Mouse (Mus musculus): ENCODE results near the gene Ttc39a. TPM values are rescaled to one million over a fixed set of nuclear protein-coding genes. Genes with fewer than 3 reads are reported as not detected.
"Not testable (repeated sequence)": the region's sequence is repeated elsewhere in the genome, so short reads cannot be mapped to it uniquely, and the experiment has no call there.

The Ttc39a gene
- polyA plus RNA-seq (2015; fragmentation: Nextera tagmentation; extraction: Ambion mirVana), result 0.90 and 1.1 TPM in 2 replicates

GRCm38 (mm10) chr4:109406486-109407175 is at the start of gene Ttc39a:
Ttc39a (plus strand) TSS chr4:109406623.
- peaks cover 24% of the 10 kb centered on the region for H3K4me1 ChIP-seq (replicated peaks)
- peak within 1 kb of the TSS; percentile 98 for H3K4me2 ChIP-seq (replicated peaks)
- H3K4me3 ChIP-seq (replicated peaks), result peak within 1 kb of the TSS; percentile 64
- WGBS, result under 1% methylated on average over 21 of the region's 56 CpGs
- peak within 1 kb of the TSS; percentile 78 for H3K9ac ChIP-seq (replicated peaks)
- H3K9me3 ChIP-seq, result no peaks in the 10 kb centered on the region
- peaks cover 8% of the 10 kb centered on the region; the same call in 1 of the 2 replicates for H3K27me3 ChIP-seq
- ATAC-seq, result peak; percentile 78
- 0 out of 2 replicates have a peak within 1 kb of the TSS, but pooled peaks have one; percentile 10 for H3K27ac ChIP-seq
- no peaks in the 10 kb centered on the region for H3K36me3 ChIP-seq

GRCm38 (mm10) chr4:109378107-109378506 is 28.3 kb upstream of the Ttc39a start:
- H3K4me2 ChIP-seq (replicated peaks), result no peak overlapping the region
- H3K36me3 ChIP-seq, result peaks cover 66% of the 10 kb centered on the region
- no peak overlapping the region for H3K9ac ChIP-seq (replicated peaks)
- H3K4me3 ChIP-seq (replicated peaks), result no peak overlapping the region
- H3K27ac ChIP-seq, result no peak overlapping the region
- no peak for ATAC-seq
- WGBS, result 91% methylated on average over 1 of the region's 1 CpGs
- no peaks in the 10 kb centered on the region for H3K9me3 ChIP-seq
- H3K27me3 ChIP-seq, result no peaks in the 10 kb centered on the region
- H3K4me1 ChIP-seq (replicated peaks), result no peaks in the 10 kb centered on the region

GRCm38 (mm10) chr4:109382457-109382856 is 24.0 kb upstream of the Ttc39a start:
- Histone ChIP-seq H3K27ac (no peak overlapping the region), H3K27me3 (no peaks in the 10 kb centered on the region), H3K36me3 (peaks cover 33% of the 10 kb centered on the region), H3K4me2 (replicated peaks) (no peak overlapping the region), H3K4me1 (replicated peaks) (0 out of 2 replicates have a peak, but pooled peaks cover 5% of the 10 kb centered on the region), H3K9ac (replicated peaks) (no peak overlapping the region), H3K4me3 (replicated peaks) (no peak overlapping the region), H3K9me3 (no peaks in the 10 kb centered on the region)
- no peak for ATAC-seq
- WGBS, result 67% methylated on average over 2 of the region's 2 CpGs

- no peak overlapping the region for H3K9ac ChIP-seq (replicated peaks)
Measured at GRCm38 (mm10) chr4:109385599-109385998, 20.8 kb upstream of the Ttc39a start.

GRCm38 (mm10) chr4:109393229-109393779 is 13.1 kb upstream of the Ttc39a start:
- 88% methylated on average over 6 of the region's 6 CpGs for WGBS
- Histone ChIP-seq H3K4me2 (replicated peaks) (no peak overlapping the region), H3K9ac (replicated peaks) (no peak overlapping the region), H3K4me3 (replicated peaks) (no peak overlapping the region), H3K27ac (no peak overlapping the region), H3K36me3 (peaks cover 10% of the 10 kb centered on the region; the same call in 1 of the 2 replicates), H3K9me3 (no peaks in the 10 kb centered on the region), H3K27me3 (no peaks in the 10 kb centered on the region), H3K4me1 (replicated peaks) (peaks cover 6% of the 10 kb centered on the region)
- ATAC-seq, result no peak

More at GRCm38 (mm10) chr4:109385599-109385998, 20.8 kb upstream of the Ttc39a start:
- peak; percentile 69; the same call in 1 of the 2 replicates for ATAC-seq
- Histone ChIP-seq H3K4me1 (replicated peaks) (0 out of 2 replicates have a peak, but pooled peaks cover 5% of the 10 kb centered on the region), H3K27ac (no peak overlapping the region), H3K27me3 (no peaks in the 10 kb centered on the region), H3K9me3 (no peaks in the 10 kb centered on the region), H3K36me3 (peaks cover 24% of the 10 kb centered on the region), H3K4me2 (replicated peaks) (no peak overlapping the region), H3K4me3 (replicated peaks) (no peak overlapping the region)
- WGBS, result 18% methylated on average over 4 of the region's 4 CpGs

- peak overlapping the region; percentile 19; the same call in 1 of the 2 replicates for H3K9ac ChIP-seq (replicated peaks)
- no peaks in the 10 kb centered on the region for H3K9me3 ChIP-seq
- H3K36me3 ChIP-seq, result peaks cover 8% of the 10 kb centered on the region; the same call in 1 of the 2 replicates
- 15% methylated on average over 13 of the region's 13 CpGs for WGBS
- ATAC-seq, result peak; percentile 55
- peak overlapping the region; percentile 14; the same call in 1 of the 2 replicates for H3K4me3 ChIP-seq (replicated peaks)
- H3K4me2 ChIP-seq (replicated peaks), result peak overlapping the region; percentile 36
- peaks cover 6% of the 10 kb centered on the region for H3K4me1 ChIP-seq (replicated peaks)
- no peaks in the 10 kb centered on the region for H3K27me3 ChIP-seq
- H3K27ac ChIP-seq, result no peak overlapping the region
Measured at GRCm38 (mm10) chr4:109393902-109394301, 12.5 kb upstream of the Ttc39a start.

GRCm38 (mm10) chr4:109394314-109395074 is 11.9 kb upstream of the Ttc39a start:
- Histone ChIP-seq H3K36me3 (0 out of 2 replicates have a peak, but pooled peaks cover 3% of the 10 kb centered on the region), H3K4me3 (replicated peaks) (peak overlapping the region; percentile 14; the same call in 1 of the 2 replicates)
- 33% methylated on average over 13 of the region's 13 CpGs for WGBS

GRCm38 (mm10) chr4:109400366-109400980 is 6.0 kb upstream of the Ttc39a start:
- ATAC-seq, result no peak

More at GRCm38 (mm10) chr4:109394314-109395074, 11.9 kb upstream of the Ttc39a start:
- no peaks in the 10 kb centered on the region for H3K27me3 ChIP-seq
- H3K27ac ChIP-seq, result no peak overlapping the region
- peaks cover 6% of the 10 kb centered on the region for H3K4me1 ChIP-seq (replicated peaks)
- H3K9ac ChIP-seq (replicated peaks), result peak overlapping the region; percentile 19; the same call in 1 of the 2 replicates
- no peaks in the 10 kb centered on the region for H3K9me3 ChIP-seq
- peak; percentile 66 for ATAC-seq
- H3K4me2 ChIP-seq (replicated peaks), result peak overlapping the region; percentile 36

GRCm38 (mm10) chr4:109401176-109401689 is 5.2 kb upstream of the Ttc39a start:
- no peaks in the 10 kb centered on the region for H3K9me3 ChIP-seq
- 76% methylated on average over 5 of the region's 5 CpGs for WGBS
- H3K9ac ChIP-seq (replicated peaks), result no peak overlapping the region
- no peaks in the 10 kb centered on the region for H3K36me3 ChIP-seq
- H3K4me1 ChIP-seq (replicated peaks), result peaks cover 7% of the 10 kb centered on the region
- no peak overlapping the region for H3K4me2 ChIP-seq (replicated peaks)
- no peak overlapping the region for H3K4me3 ChIP-seq (replicated peaks)
- H3K27me3 ChIP-seq, result no peaks in the 10 kb centered on the region
- no peak for ATAC-seq
- no peak overlapping the region for H3K27ac ChIP-seq

More at GRCm38 (mm10) chr4:109400366-109400980, 6.0 kb upstream of the Ttc39a start:
- Histone ChIP-seq H3K4me2 (replicated peaks) (no peak overlapping the region), H3K27me3 (no peaks in the 10 kb centered on the region), H3K36me3 (no peaks in the 10 kb centered on the region), H3K9ac (replicated peaks) (no peak overlapping the region), H3K27ac (no peak overlapping the region), H3K9me3 (no peaks in the 10 kb centered on the region), H3K4me3 (replicated peaks) (no peak overlapping the region), H3K4me1 (replicated peaks) (no peaks in the 10 kb centered on the region)
- 78% methylated on average over 10 of the region's 10 CpGs for WGBS

- WGBS, result 85% methylated on average over 3 of the region's 3 CpGs
Measured at GRCm38 (mm10) chr4:109404908-109405307, 1.5 kb upstream of the Ttc39a start.

GRCm38 (mm10) chr4:109405415-109405814 is 1.0 kb upstream of the Ttc39a start:
- H3K9ac ChIP-seq (replicated peaks), result no peak overlapping the region
- H3K4me2 ChIP-seq (replicated peaks), result peak overlapping the region; percentile 98; the same call in 1 of the 2 replicates
- no peaks in the 10 kb centered on the region for H3K36me3 ChIP-seq
- no peaks in the 10 kb centered on the region for H3K9me3 ChIP-seq
- peaks cover 16% of the 10 kb centered on the region for H3K4me1 ChIP-seq (replicated peaks)
- peak; percentile 55 for ATAC-seq
- peaks cover 8% of the 10 kb centered on the region; the same call in 1 of the 2 replicates for H3K27me3 ChIP-seq
- H3K27ac ChIP-seq, result 0 out of 2 replicates have a peak overlapping the region, but pooled peaks have one; percentile 10
- H3K4me3 ChIP-seq (replicated peaks), result no peak overlapping the region
- 42% methylated on average over 8 of the region's 8 CpGs for WGBS

More at GRCm38 (mm10) chr4:109404908-109405307, 1.5 kb upstream of the Ttc39a start:
- H3K9ac ChIP-seq (replicated peaks); H3K27me3 ChIP-seq; H3K4me2 ChIP-seq (replicated peaks); H3K36me3 ChIP-seq; ATAC-seq; H3K27ac ChIP-seq; H3K9me3 ChIP-seq; H3K4me3 ChIP-seq (replicated peaks): not testable (repeated sequence)
- H3K4me1 ChIP-seq (replicated peaks), result peaks cover 16% of the 10 kb centered on the region

Measured in midbrain, embryonic 13.5 days (tissue).